Mouse (Mus musculus) embryonic facial prominence, embryonic 10.5 days (tissue): Measurements from ENCODE around the gene Fam136a. TPM values are rescaled to one million over a fixed set of nuclear protein-coding genes. Genes with fewer than 3 reads are reported as not detected.

Experiments used
- DNase-seq: peaks from one replicate; pipeline ENCODE4 v3.0.0-alpha.2; 2017; ENCODE audit warnings: low spot score
- H3K27ac ChIP-seq: fragments of 300-500 bp; sonication (generic); replicated peaks from 2 replicates; pipeline ENCODE4 v1.5.1; 2016; ENCODE audit warnings: mild to moderate bottlenecking
- H3K27me3 ChIP-seq: fragments of 300-500 bp; sonication (generic); replicated peaks from 2 replicates; pipeline ENCODE4 v1.6.1; 2016; ENCODE audit warnings: low read depth, mild to moderate bottlenecking; ENCODE audit not compliant: poor library complexity, severe bottlenecking
- H3K36me3 ChIP-seq: fragments of 300-500 bp; sonication (generic); replicated peaks from 2 replicates; pipeline ENCODE4 v1.6.1; 2016; ENCODE audit warnings: mild to moderate bottlenecking, moderate library complexity
- H3K4me1 ChIP-seq: fragments of 300-500 bp; sonication (generic); 2 replicates; pipeline ENCODE4 v1.6.1; 2016
- H3K4me3 ChIP-seq: fragments of 300-500 bp; sonication (generic); 2 replicates; pipeline ENCODE4 v1.5.1; 2016; ENCODE audit warnings: mild to moderate bottlenecking, moderate library complexity
- H3K9me3 ChIP-seq: fragments of 300-500 bp; sonication (generic); 2 replicates; pipeline ENCODE4 v1.6.1; 2016; ENCODE audit warnings: mild to moderate bottlenecking
- WGBS: fragments of 180-500 bp; shearing (Covaris S2); methylation state at CpG from one replicate; pipeline ENCODE4 v1.1.7; 2016; 5-methylcytosine and 5-hydroxymethylcytosine counted together
- polyA plus RNA-seq: library from polyadenylated mRNA; unstranded; fragments of >200 nt; fragmentation: Nextera tagmentation; extraction: Ambion mirVana; gene quantifications from 2 replicates; pipeline ENCODE4 v1.2.1, GENCODE M21; 2016

The Fam136a gene
- polyA plus RNA-seq, 1 experiment from 2014 or later, result 191 TPM

DNA sequence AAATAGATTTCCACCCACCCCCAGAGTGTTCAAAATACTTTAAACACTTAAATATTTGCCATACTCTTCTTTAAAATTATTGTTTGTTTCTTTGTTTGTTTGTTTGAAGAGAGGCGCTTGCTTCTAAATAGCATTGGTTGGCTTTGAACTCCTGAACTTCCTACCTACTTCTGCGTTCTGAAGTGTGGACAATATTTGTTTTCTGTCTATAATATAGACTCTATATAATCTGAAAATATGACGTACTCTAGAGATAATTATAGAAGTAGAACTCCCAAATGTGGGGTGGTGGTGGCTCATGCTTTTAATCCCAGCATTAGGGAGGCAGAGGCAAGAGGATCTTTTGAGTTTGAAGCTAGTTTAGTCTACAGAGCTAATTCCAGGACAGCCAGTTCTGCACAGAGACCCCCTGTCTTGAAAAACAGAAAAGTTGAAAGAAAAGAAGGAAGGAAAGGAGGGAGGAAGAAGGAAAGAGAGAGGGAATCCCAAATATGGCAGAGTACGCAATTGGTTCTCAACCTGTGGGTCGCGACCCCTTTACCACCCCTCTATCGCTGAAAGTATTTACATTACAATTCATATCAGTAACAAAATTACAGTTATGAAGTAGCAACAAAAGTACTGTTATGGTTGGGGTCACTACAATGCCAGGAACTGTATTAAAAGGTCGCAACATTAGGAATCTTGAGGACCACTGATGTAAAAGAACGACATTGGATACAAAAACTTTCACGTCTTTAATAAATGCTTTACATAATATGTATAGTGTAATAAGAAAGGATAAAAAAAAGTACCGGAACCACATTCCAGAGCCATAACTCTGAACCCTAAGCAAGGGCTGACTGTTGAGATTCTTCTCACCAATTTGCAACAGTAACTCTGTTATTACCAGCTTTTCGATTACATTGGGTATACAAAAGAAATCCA lies 37.5 kb downstream of the Fam136a start:
- Histone ChIP-seq H3K9me3 (no peaks in the 10 kb centered on the region), H3K27ac (peak overlapping the region; percentile 100; the same call in 1 of the 2 replicates), H3K36me3 (peaks cover 18% of the 10 kb centered on the region), H3K27me3 (no peaks in the 10 kb centered on the region), H3K4me3 (peak overlapping the region; percentile 91), H3K4me1 (peaks cover 17% of the 10 kb centered on the region)
- DNase-seq, result peak; percentile 23
- WGBS, result 36% methylated on average over 12 of the region's 12 CpGs

DNA sequence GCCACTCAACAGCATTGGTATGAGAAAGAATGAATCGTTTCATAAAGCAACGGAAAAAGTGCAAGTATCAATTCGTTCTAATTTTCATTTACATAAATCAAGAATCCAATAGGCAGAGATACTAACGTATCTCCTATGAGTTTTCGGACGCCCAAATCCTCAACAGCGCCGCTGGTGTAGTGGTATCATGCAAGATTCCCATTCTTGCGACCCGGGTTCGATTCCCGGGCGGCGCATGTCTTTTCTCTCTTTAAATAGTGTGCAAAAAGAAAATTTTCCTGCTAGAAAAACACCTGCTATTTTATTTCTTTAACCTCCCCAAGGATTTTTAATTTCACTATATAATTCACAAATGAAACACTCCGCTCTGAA lies 38.3 kb downstream of the Fam136a start:
- Histone ChIP-seq H3K4me1 (peaks cover 17% of the 10 kb centered on the region), H3K27me3 (no peaks in the 10 kb centered on the region), H3K4me3 (peak overlapping the region; percentile 91), H3K9me3 (no peaks in the 10 kb centered on the region), H3K36me3 (peaks cover 26% of the 10 kb centered on the region), H3K27ac (peak overlapping the region; percentile 100)
- under 1% methylated on average over 15 of the region's 15 CpGs for WGBS
- DNase-seq, result peak; percentile 87

DNA sequence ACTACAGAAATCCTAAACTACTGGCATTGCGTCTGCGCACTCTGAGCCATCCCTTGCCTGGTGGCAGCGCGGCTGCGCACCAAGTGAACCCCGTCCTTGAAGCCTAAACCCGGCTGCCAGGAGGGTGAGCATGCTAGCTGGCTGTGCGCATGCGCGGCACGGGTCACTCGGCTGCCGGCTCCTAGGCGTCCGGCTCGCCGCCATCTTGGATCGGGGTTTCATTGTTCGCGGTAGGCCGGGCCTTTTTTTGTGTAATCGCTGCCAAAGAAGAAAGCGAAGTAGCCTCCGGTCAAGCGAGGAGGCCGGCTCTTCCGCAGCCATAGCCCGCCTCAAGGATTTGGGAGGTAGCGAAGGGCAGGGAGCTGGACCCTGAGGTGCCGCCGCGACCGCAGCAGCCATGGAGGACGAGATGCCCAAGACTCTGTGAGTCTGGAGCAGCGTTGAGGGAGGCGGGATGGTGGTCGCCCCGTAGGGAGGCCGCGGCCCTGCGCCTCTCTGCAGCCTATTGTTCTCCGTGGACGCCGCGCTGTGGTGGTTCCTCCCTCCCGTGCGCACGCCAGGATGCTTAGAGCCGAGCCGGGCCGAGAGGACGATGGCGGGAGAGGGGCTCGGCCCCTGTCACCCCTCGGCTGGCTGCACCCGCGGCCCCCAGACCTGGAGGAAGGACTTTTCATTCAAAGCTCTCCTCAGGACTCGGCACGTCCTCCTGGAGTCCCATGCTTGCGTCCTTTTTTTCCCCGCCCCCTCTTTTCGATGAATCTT lies 38.8 kb downstream of the Fam136a start, which contains the start of gene Tia1:
Gene Tia1 (plus strand): TSS at position 120 of the 762 bp plus-strand sequence.
- Histone ChIP-seq H3K27me3 (no peaks in the 10 kb centered on the region), H3K9me3 (no peaks in the 10 kb centered on the region), H3K4me3 (peak within 1 kb of the TSS; percentile 91), H3K4me1 (peaks cover 17% of the 10 kb centered on the region), H3K36me3 (peaks cover 32% of the 10 kb centered on the region), H3K27ac (peak within 1 kb of the TSS; percentile 100)
- under 1% methylated on average over 62 of the region's 62 CpGs for WGBS
- peak; percentile 98 for DNase-seq

DNA sequence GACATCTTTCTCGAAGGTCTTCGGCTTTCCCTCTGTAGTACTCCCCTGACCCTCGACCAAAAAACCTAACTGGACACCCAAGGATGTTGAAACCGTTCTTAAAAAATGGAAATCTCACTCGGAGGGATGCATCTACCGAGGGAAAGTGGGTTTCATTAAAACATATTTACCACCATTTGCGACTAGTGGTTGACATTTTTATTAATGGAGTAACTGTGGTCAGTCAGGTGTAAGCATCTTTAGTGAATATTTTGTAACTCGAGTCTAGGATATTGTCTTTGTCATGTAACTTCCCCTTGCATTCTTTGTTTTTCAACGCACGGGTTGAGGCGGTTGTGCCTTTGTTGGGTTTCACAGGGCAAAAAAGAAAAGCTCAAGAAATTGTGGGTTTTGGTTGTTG lies 39.5 kb downstream of the Fam136a start:
- Histone ChIP-seq H3K4me1 (peaks cover 17% of the 10 kb centered on the region), H3K27me3 (no peaks in the 10 kb centered on the region), H3K9me3 (no peaks in the 10 kb centered on the region), H3K36me3 (peaks cover 38% of the 10 kb centered on the region), H3K4me3 (peak overlapping the region; percentile 91), H3K27ac (peak overlapping the region; percentile 100)
- WGBS, result 2% methylated on average over 11 of the region's 11 CpGs
- peak; percentile 19 for DNase-seq

DNA sequence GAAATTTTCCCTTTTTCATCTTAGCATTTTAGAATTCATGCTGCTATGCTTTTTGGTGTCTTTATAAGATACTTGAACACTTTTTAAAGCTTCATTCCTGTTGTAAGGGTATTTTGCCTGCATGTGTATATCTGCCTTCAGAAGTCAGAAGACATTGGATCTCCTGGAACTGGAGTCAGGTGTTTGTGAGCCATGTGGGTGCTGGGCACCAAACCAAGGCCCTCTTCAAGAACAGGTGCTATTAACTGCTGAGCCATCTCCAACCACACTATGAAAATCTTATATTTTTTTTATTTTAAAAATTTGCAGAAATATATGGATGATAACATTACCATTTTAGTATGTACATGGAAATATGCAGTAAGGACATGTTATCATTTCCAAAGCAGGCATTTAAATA lies 40.9 kb downstream of the Fam136a start:
- H3K4me3 ChIP-seq, result peak overlapping the region; percentile 91
- H3K27me3 ChIP-seq, result no peaks in the 10 kb centered on the region
- peak overlapping the region; percentile 100; the same call in 1 of the 2 replicates for H3K27ac ChIP-seq

DNA sequence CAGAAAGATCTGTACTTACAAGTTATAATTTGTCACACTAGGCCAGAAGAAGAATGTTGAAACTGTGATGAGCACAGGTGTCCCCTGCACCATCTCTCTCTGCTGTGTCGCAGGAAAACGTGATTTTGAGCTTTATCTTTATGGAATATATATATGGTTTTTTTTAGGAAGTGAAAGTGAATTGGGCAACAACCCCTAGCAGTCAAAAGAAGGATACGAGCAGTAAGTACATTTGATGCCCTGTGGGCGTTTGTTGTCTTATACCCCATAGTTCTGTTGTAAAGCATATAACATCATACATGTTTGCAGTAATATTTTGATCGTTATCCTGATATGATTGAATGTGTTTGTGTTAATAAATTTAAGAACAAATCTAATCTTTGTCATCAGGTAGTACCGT lies 53.3 kb downstream of the Fam136a start:
- Histone ChIP-seq H3K9me3 (no peaks in the 10 kb centered on the region), H3K27ac (no peak overlapping the region), H3K27me3 (no peaks in the 10 kb centered on the region), H3K4me1 (no peaks in the 10 kb centered on the region), H3K4me3 (no peak overlapping the region), H3K36me3 (peaks cover 100% of the 10 kb centered on the region)
- no peak for DNase-seq
- WGBS, result 92% methylated on average over 6 of the region's 6 CpGs

More for the DNA sequence above, 40.9 kb downstream of the Fam136a start:
- no peaks in the 10 kb centered on the region for H3K9me3 ChIP-seq
- peaks cover 13% of the 10 kb centered on the region for H3K4me1 ChIP-seq
- DNase-seq, result no peak
- peaks cover 39% of the 10 kb centered on the region for H3K36me3 ChIP-seq

DNA sequence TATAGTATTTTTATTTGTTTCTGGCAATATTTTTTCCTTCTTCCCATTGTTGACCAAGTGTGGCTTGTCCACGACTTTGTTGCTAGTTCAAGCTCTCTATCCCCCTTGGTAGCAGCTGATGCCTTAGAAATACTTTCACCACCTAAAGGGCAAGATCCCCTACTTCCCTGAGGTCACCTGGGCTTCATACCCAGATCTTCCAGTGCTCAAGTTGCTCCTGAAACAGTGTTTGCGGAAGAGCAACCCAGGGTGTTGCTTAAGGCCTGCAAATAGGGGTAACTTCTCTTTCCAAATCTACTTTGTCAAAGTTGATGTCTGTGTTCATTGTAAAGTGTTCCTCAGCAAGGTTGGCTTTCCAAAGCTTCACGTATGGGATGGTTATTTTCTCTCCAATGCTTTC lies 53.8 kb downstream of the Fam136a start:
- Histone ChIP-seq H3K4me3 (no peak overlapping the region), H3K27ac (no peak overlapping the region), H3K9me3 (no peaks in the 10 kb centered on the region), H3K36me3 (peaks cover 100% of the 10 kb centered on the region), H3K27me3 (no peaks in the 10 kb centered on the region), H3K4me1 (no peaks in the 10 kb centered on the region)
- no peak for DNase-seq
- WGBS, result 93% methylated on average over 3 of the region's 3 CpGs

Other genes starting within 250 kb of the Fam136a start
- 2.1 and 2.4 TPM in 2 replicates for gene Tgfa, start 170.4 kb upstream of the Fam136a start, polyA plus RNA-seq
- gene Snrpg, start 5.7 kb downstream of the Fam136a start, polyA plus RNA-seq, result 902 and 949 TPM in 2 replicates
- 68.2 and 73.0 TPM in 2 replicates for gene Pcyox1, start 31.5 kb downstream of the Fam136a start, polyA plus RNA-seq
- 214 and 222 TPM in 2 replicates for gene Tia1, start 38.6 kb downstream of the Fam136a start, polyA plus RNA-seq
- gene Gm44790, start 61.0 kb downstream of the Fam136a start, polyA plus RNA-seq, result 0.69 and 2.5 TPM in 2 replicates
- 22.6 and 25.1 TPM in 2 replicates for gene C87436, start 72.7 kb downstream of the Fam136a start, polyA plus RNA-seq
- gene Pcbp1, start 160.7 kb downstream of the Fam136a start, polyA plus RNA-seq, result 560 and 592 TPM in 2 replicates